Mouse (Mus musculus) cerebral cortex, adult 2 months (tissue): ENCODE data around the gene Olfml3.

Experiments
- WGBS: fragments of 180-500 bp; shearing (Covaris S2); methylation state at CpG from one replicate; pipeline ENCODE4 v1.1.7; 2018; 5-methylcytosine and 5-hydroxymethylcytosine counted together

The Olfml3 gene

GRCm38 (mm10) chr3:103737778-103738571, at the start of gene Olfml3:
TSS of gene Olfml3 (minus strand) at chr3:103738001.
- whole genome bisulfite sequencing: 0% methylated on average over 18 of the region's 18 CpGs

- WGBS: 63% methylated on average over 7 of the region's 7 CpGs
These were observed 49.4 kb upstream of the Olfml3 start for GRCm38 (mm10) chr3:103787225-103787624.

- WGBS: 86% methylated on average over 4 of the region's 4 CpGs
These were observed 45.2 kb upstream of the Olfml3 start for GRCm38 (mm10) chr3:103782844-103783609.

- WGBS: 51% methylated on average over 5 of the region's 5 CpGs
These were observed 43.0 kb upstream of the Olfml3 start for GRCm38 (mm10) chr3:103780777-103781176.

GRCm38 (mm10) chr3:103780271-103780670, 42.5 kb upstream of the Olfml3 start:
- 65% methylated on average over 3 of the region's 3 CpGs for WGBS

- WGBS: 42% methylated on average over 7 of the region's 7 CpGs
These were observed 41.4 kb upstream of the Olfml3 start for GRCm38 (mm10) chr3:103779183-103779582.

GRCm38 (mm10) chr3:103778660-103779059, 40.9 kb upstream of the Olfml3 start:
- WGBS: 73% methylated on average over 6 of the region's 6 CpGs

GRCm38 (mm10) chr3:103777940-103778339, 40.1 kb upstream of the Olfml3 start:
- WGBS: 57% methylated on average over 11 of the region's 11 CpGs

GRCm38 (mm10) chr3:103774009-103774408, 36.2 kb upstream of the Olfml3 start:
- WGBS: 71% methylated on average over 15 of the region's 15 CpGs

GRCm38 (mm10) chr3:103773508-103773907, 35.7 kb upstream of the Olfml3 start:
- 61% methylated on average over 3 of the region's 3 CpGs for WGBS

GRCm38 (mm10) chr3:103772846-103773245, 35.0 kb upstream of the Olfml3 start:
- 50% methylated on average over 4 of the region's 4 CpGs for WGBS

GRCm38 (mm10) chr3:103771531-103772130, 33.8 kb upstream of the Olfml3 start:
- 40% methylated on average over 9 of the region's 9 CpGs for WGBS

GRCm38 (mm10) chr3:103766789-103767188, 29.0 kb upstream of the Olfml3 start:
- WGBS: 65% methylated on average over 3 of the region's 3 CpGs

- WGBS: 81% methylated on average over 5 of the region's 5 CpGs
These were observed 21.6 kb upstream of the Olfml3 start for GRCm38 (mm10) chr3:103759261-103759970.

GRCm38 (mm10) chr3:103758456-103758855, 20.7 kb upstream of the Olfml3 start:
- WGBS: 83% methylated on average over 7 of the region's 7 CpGs

GRCm38 (mm10) chr3:103756920-103757319, 19.1 kb upstream of the Olfml3 start:
- WGBS: 87% methylated on average over 2 of the region's 2 CpGs

GRCm38 (mm10) chr3:103755351-103755750, 17.6 kb upstream of the Olfml3 start:
- WGBS: 80% methylated on average over 3 of the region's 3 CpGs

- WGBS: 48% methylated on average over 2 of the region's 2 CpGs
These were observed 13.8 kb upstream of the Olfml3 start for GRCm38 (mm10) chr3:103751558-103751957.

GRCm38 (mm10) chr3:103746711-103747110, 8.9 kb upstream of the Olfml3 start:
- 86% methylated on average over 5 of the region's 5 CpGs for WGBS

GRCm38 (mm10) chr3:103745001-103745770, 7.4 kb upstream of the Olfml3 start:
- 82% methylated on average over 14 of the region's 14 CpGs for whole genome bisulfite sequencing

GRCm38 (mm10) chr3:103743208-103743607, 5.4 kb upstream of the Olfml3 start:
- 69% methylated on average over 6 of the region's 6 CpGs for whole genome bisulfite sequencing
